Mouse (Mus musculus): Measurements from ENCODE around the gene Fbxo45. TPM values are rescaled to one million over a fixed set of nuclear protein-coding genes. Genes with fewer than 3 reads are reported as not detected.

Gene Fbxo45
- polyA plus RNA-seq, 2 experiments = 13.3 to 14.0 TPM

GRCm38 (mm10) chr16:32202681-32203080, 44.3 kb downstream of the Fbxo45 start:
- no peaks in the 10 kb centered on the region for H3K9me3 ChIP-seq (ENCODE audit: control insufficient read depth, low read length)
- ATAC-seq (ENCODE audit: low FRiP score, low read depth) (no peak), DNase-seq (ENCODE audit: low spot score) (no peak)
- WGBS = 66% methylated on average over 6 of the region's 6 CpGs
- no peak overlapping the region for H3K27ac ChIP-seq (replicated peaks; ENCODE audit: low read depth, low read length)
- H3K36me3 ChIP-seq (ENCODE audit: control insufficient read depth, insufficient read depth, low read length) = no peaks in the 10 kb centered on the region
- H3K4me3 ChIP-seq (replicated peaks; ENCODE audit: low read length) = no peak overlapping the region
- no peak overlapping the region for H3K9ac ChIP-seq (ENCODE audit: low read depth, low read length, severe bottlenecking)
- TF ChIP-seq POLR2A (IDR thresholded peaks at IDR 0.05; ENCODE audit: borderline replicate concordance, extremely low read depth, insufficient read depth, insufficient read length) = no peak
- no peak overlapping the region for H3K4me2 ChIP-seq (replicated peaks; ENCODE audit: low read depth, low read length, severe bottlenecking)
- no peaks in the 10 kb centered on the region for H3K27me3 ChIP-seq (ENCODE audit: control insufficient read depth, insufficient read depth, low read length)
- no peaks in the 10 kb centered on the region for H3K4me1 ChIP-seq (ENCODE audit: control insufficient read depth, insufficient read depth, low read length)

- H3K9ac ChIP-seq (ENCODE audit: low read depth, low read length, severe bottlenecking) = peak overlapping the region; percentile 9; the same call in 1 of the 2 replicates
- no peak for TF ChIP-seq POLR2A (IDR thresholded peaks at IDR 0.05; ENCODE audit: borderline replicate concordance, extremely low read depth, insufficient read depth, insufficient read length)
- DNase-seq (ENCODE audit: low spot score) = no peak
- H3K27me3 ChIP-seq (ENCODE audit: control insufficient read depth, insufficient read depth, low read length) = no peaks in the 10 kb centered on the region
- no peak overlapping the region for H3K27ac ChIP-seq (replicated peaks; ENCODE audit: low read depth, low read length)
- ATAC-seq (ENCODE audit: low FRiP score, low read depth) = no peak
- no peaks in the 10 kb centered on the region for H3K9me3 ChIP-seq (ENCODE audit: control insufficient read depth, low read length)
- H3K4me1 ChIP-seq (ENCODE audit: control insufficient read depth, insufficient read depth, low read length) = no peaks in the 10 kb centered on the region
- H3K4me2 ChIP-seq (replicated peaks; ENCODE audit: low read depth, low read length, severe bottlenecking) = peak overlapping the region; percentile 22
- WGBS = 61% methylated on average over 9 of the region's 9 CpGs
- no peaks in the 10 kb centered on the region for H3K36me3 ChIP-seq (ENCODE audit: control insufficient read depth, insufficient read depth, low read length)
- no peak overlapping the region for H3K4me3 ChIP-seq (replicated peaks; ENCODE audit: low read length)
These were observed 46.0 kb downstream of the Fbxo45 start for GRCm38 (mm10) chr16:32201004-32201325.

DNA sequence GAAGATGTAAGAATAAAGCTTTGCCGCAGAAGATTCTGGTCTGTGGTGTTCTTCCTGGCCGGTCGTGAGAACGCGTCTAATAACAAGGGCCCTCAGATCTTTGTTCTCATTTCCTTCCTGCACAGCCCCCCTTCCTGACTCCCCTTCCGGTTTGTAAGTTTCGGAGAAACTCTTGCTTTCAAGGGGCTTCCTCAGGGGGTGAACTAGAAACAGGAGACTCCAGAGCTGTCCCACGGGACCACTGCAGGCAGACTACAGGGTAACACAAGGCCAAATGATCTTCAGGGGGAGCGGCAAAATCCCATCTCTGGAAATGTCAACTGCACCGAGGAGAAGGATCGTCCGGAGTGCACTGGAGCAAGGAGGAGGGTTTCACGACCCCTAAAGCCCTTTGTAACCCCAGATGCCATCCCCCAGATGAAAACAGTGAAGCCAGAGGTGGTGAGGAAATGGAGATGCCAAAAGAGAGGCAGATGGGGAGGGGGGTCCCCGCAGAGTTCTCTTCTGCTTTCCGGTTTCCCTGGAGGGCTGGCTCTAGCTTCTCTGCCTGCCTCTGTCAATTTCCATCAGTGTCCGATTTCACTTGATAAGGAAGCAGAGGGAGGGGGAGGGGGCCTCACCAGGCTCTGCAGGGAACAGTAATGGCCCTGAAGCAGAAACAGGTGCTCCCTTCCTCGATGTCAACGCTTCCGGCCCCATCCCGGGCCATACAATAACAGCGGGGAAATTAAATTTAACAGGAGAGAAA, 46.5 kb downstream of the Fbxo45 start:
- 44% methylated on average over 20 of the region's 21 CpGs for WGBS
- Histone ChIP-seq H3K4me3 (replicated peaks; ENCODE audit: low read length) (no peak overlapping the region), H3K9ac (ENCODE audit: low read depth, low read length, severe bottlenecking) (peak overlapping the region; percentile 9; the same call in 1 of the 2 replicates)

GRCm38 (mm10) chr16:32190011-32190441, 56.9 kb downstream of the Fbxo45 start:
- 58% methylated on average over 10 of the region's 12 CpGs for WGBS

More for the DNA sequence above, 46.5 kb downstream of the Fbxo45 start:
- Histone ChIP-seq H3K4me2 (replicated peaks; ENCODE audit: low read depth, low read length, severe bottlenecking) (peak overlapping the region; percentile 22), H3K27ac (replicated peaks; ENCODE audit: low read depth, low read length) (peak overlapping the region; percentile 3; the same call in 1 of the 2 replicates), H3K27me3 (ENCODE audit: control insufficient read depth, insufficient read depth, low read length) (no peaks in the 10 kb centered on the region), H3K9me3 (ENCODE audit: control insufficient read depth, low read length) (no peaks in the 10 kb centered on the region), H3K36me3 (ENCODE audit: control insufficient read depth, insufficient read depth, low read length) (no peaks in the 10 kb centered on the region), H3K4me1 (ENCODE audit: control insufficient read depth, insufficient read depth, low read length) (no peaks in the 10 kb centered on the region)
- TF ChIP-seq POLR2A (IDR thresholded peaks at IDR 0.05; ENCODE audit: borderline replicate concordance, extremely low read depth, insufficient read depth, insufficient read length) = no peak
- ATAC-seq (ENCODE audit: low FRiP score, low read depth) (peak; percentile 55; the same call in 1 of the 2 replicates), DNase-seq (ENCODE audit: low spot score) (peak; percentile 38)

DNA sequence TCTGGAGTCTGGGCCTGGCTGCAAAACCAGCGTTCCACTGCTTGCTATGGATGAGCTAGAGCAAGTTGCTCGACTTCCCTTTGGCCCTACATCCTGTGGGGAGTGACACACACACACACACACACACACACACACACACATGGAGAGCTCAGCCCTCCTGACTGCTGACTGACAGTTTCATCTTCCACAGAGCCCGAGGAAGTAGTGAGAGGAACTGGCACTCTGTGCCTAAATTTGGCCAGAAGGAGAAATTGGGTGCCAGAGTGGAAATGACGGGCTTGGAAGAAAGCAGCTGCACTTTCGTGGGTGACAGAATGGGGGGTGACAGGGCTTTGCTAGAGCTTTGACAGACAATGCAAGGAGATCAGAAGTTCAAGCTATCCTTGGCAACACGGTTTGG, 57.8 kb downstream of the Fbxo45 start:
- Histone ChIP-seq H3K9me3 (ENCODE audit: control insufficient read depth, low read length) (no peaks in the 10 kb centered on the region), H3K4me2 (replicated peaks; ENCODE audit: low read depth, low read length, severe bottlenecking) (no peak overlapping the region), H3K27ac (replicated peaks; ENCODE audit: low read depth, low read length) (no peak overlapping the region), H3K4me3 (replicated peaks; ENCODE audit: low read length) (no peak overlapping the region), H3K9ac (ENCODE audit: low read depth, low read length, severe bottlenecking) (no peak overlapping the region), H3K4me1 (ENCODE audit: control insufficient read depth, insufficient read depth, low read length) (no peaks in the 10 kb centered on the region), H3K27me3 (ENCODE audit: control insufficient read depth, insufficient read depth, low read length) (no peaks in the 10 kb centered on the region), H3K36me3 (ENCODE audit: control insufficient read depth, insufficient read depth, low read length) (no peaks in the 10 kb centered on the region)
- ATAC-seq (ENCODE audit: low FRiP score, low read depth) = no peak
- DNase-seq (ENCODE audit: low spot score) = no peak
- WGBS = 64% methylated on average over 6 of the region's 6 CpGs
- no peak for TF ChIP-seq POLR2A (IDR thresholded peaks at IDR 0.05; ENCODE audit: borderline replicate concordance, extremely low read depth, insufficient read depth, insufficient read length)

More at GRCm38 (mm10) chr16:32190011-32190441, 56.9 kb downstream of the Fbxo45 start:
- Histone ChIP-seq H3K9me3 (ENCODE audit: control insufficient read depth, low read length) (no peaks in the 10 kb centered on the region), H3K27ac (replicated peaks; ENCODE audit: low read depth, low read length) (no peak overlapping the region), H3K9ac (ENCODE audit: low read depth, low read length, severe bottlenecking) (no peak overlapping the region), H3K4me3 (replicated peaks; ENCODE audit: low read length) (no peak overlapping the region), H3K27me3 (ENCODE audit: control insufficient read depth, insufficient read depth, low read length) (no peaks in the 10 kb centered on the region), H3K4me2 (replicated peaks; ENCODE audit: low read depth, low read length, severe bottlenecking) (no peak overlapping the region), H3K4me1 (ENCODE audit: control insufficient read depth, insufficient read depth, low read length) (no peaks in the 10 kb centered on the region), H3K36me3 (ENCODE audit: control insufficient read depth, insufficient read depth, low read length) (no peaks in the 10 kb centered on the region)
- TF ChIP-seq POLR2A (IDR thresholded peaks at IDR 0.05; ENCODE audit: borderline replicate concordance, extremely low read depth, insufficient read depth, insufficient read length) = no peak
- ATAC-seq (ENCODE audit: low FRiP score, low read depth) (no peak), DNase-seq (ENCODE audit: low spot score) (no peak)

Measured in limb, embryonic 14.5 days (tissue).